Mouse (Mus musculus): ENCODE results near the gene Cpsf3.

DNA sequence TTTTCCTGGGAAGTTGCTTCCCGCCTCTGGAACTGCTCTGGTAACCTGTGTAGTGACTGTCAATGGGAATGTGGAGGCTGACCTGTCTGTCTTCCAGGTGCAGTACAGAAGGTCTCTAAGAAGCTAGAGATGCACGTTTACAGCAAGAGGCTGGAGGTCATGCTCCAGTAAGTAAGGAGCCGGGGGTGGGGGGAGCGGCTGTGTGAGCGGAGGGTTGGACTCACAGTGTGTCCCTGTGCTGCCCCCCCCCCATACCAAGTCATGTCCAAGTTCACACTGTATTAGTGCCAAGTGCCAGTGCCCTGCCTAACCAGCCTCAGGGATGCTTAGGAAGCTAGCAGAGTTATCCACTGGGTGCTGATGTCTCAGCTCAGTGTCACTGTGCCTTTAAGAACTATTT, 27.0 kb downstream of the Cpsf3 start:
- TF ChIP-seq JUND (IDR thresholded peaks at IDR 0.05; ENCODE audit: low read depth, low read length) (no peak), POLR2A (IDR thresholded peaks at IDR 0.05; ENCODE audit: control insufficient read depth in 1 of 2, insufficient read depth in 1 of 2, low read depth in 1 of 2, low read length in 2 of 2, poor library complexity in 1 of 2) (no peak), EP300 (IDR thresholded peaks at IDR 0.05; ENCODE audit: low read depth in 1 of 2, low read length in 2 of 2) (no peak), MXI1 (IDR thresholded peaks at IDR 0.05; ENCODE audit: low read depth, low read length) (no peak)

Data from MEL (cell line).